Mouse (Mus musculus): ENCODE results near the gene Gm11595. TPM values are rescaled to one million over a fixed set of nuclear protein-coding genes. Genes with fewer than 3 reads are reported as not detected.

The Gm11595 gene
- polyA plus RNA-seq, 1 experiment from 2014 or later: not detected

DNA sequence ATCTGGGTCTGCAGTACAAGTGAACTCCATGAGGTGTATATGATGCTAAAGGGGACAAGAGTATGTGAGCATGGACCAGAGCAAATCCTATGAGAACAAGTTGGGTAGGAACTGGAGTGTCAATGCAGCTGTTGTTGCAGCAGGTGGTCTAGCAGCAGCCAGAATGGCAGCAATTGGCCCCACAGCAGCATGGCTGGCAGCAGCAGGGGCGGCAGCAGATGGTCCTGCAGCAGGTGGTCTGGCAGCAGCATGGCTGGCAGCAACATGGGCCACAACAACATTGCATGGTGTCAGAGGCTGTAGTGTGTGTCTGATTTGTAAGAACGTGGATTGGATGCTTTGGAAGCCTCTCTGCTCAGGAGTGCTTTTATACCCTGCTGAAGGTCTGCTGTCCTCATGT, 48.7 kb downstream of the Gm11595 start:
- Histone ChIP-seq H3K4me2 (replicated peaks) (no peak overlapping the region), H3K4me3 (replicated peaks) (no peak overlapping the region)

More for the DNA sequence above, 48.7 kb downstream of the Gm11595 start:
- no peak overlapping the region for H3K9ac ChIP-seq
- WGBS: 78% methylated on average over 2 of the region's 2 CpGs
- H3K4me1 ChIP-seq (replicated peaks): no peaks in the 10 kb centered on the region
- no peak overlapping the region for H3K27ac ChIP-seq
- no peaks in the 10 kb centered on the region for H3K36me3 ChIP-seq
- no peaks in the 10 kb centered on the region for H3K9me3 ChIP-seq
- ATAC-seq: no peak
- H3K27me3 ChIP-seq (replicated peaks): no peaks in the 10 kb centered on the region

Other genes with a start within 250 kb of the Gm11595 start
- gene Krt40, start 229.8 kb downstream of the Gm11595 start, polyA plus RNA-seq (2015; fragmentation: Nextera tagmentation; extraction: Ambion mirVana): not detected in 2 replicates
- not detected in 2 replicates for gene Krtap3-3, start 222.0 kb downstream of the Gm11595 start, polyA plus RNA-seq (2015; fragmentation: Nextera tagmentation; extraction: Ambion mirVana)
- not detected in 2 replicates for gene Krtap3-2, start 216.1 kb downstream of the Gm11595 start, polyA plus RNA-seq (2015; fragmentation: Nextera tagmentation; extraction: Ambion mirVana)
- gene Gm11939, start 213.4 kb downstream of the Gm11595 start, polyA plus RNA-seq (2015; fragmentation: Nextera tagmentation; extraction: Ambion mirVana): not detected in 2 replicates
- gene Krtap3-1, start 206.3 kb downstream of the Gm11595 start, polyA plus RNA-seq (2015; fragmentation: Nextera tagmentation; extraction: Ambion mirVana): 0.30 TPM in 1 of 2 replicates, not detected in the other
- not detected in 2 replicates for gene Krtap1-5, start 191.9 kb downstream of the Gm11595 start, polyA plus RNA-seq (2015; fragmentation: Nextera tagmentation; extraction: Ambion mirVana)
- gene Krtap1-4, start 189.3 kb downstream of the Gm11595 start, polyA plus RNA-seq (2015; fragmentation: Nextera tagmentation; extraction: Ambion mirVana): not detected in 2 replicates
- not detected in 2 replicates for gene Krtap1-3, start 181.6 kb downstream of the Gm11595 start, polyA plus RNA-seq (2015; fragmentation: Nextera tagmentation; extraction: Ambion mirVana)
- not detected in 2 replicates for gene Krtap9-3, start 174.8 kb downstream of the Gm11595 start, polyA plus RNA-seq (2015; fragmentation: Nextera tagmentation; extraction: Ambion mirVana)
- gene Gm11938, start 169.6 kb downstream of the Gm11595 start, polyA plus RNA-seq (2015; fragmentation: Nextera tagmentation; extraction: Ambion mirVana): not detected in 2 replicates
- not detected in 2 replicates for gene Gm11937, start 162.7 kb downstream of the Gm11595 start, polyA plus RNA-seq (2015; fragmentation: Nextera tagmentation; extraction: Ambion mirVana)
- gene Krtap2-4, start 158.1 kb downstream of the Gm11595 start, polyA plus RNA-seq (2015; fragmentation: Nextera tagmentation; extraction: Ambion mirVana): not detected in 2 replicates
- not detected in 2 replicates for gene Gm11562, start 152.5 kb downstream of the Gm11595 start, polyA plus RNA-seq (2015; fragmentation: Nextera tagmentation; extraction: Ambion mirVana)
- gene Krtap4-1, start 144.7 kb downstream of the Gm11595 start, polyA plus RNA-seq (2015; fragmentation: Nextera tagmentation; extraction: Ambion mirVana): not detected in 2 replicates
- not detected in 2 replicates for gene Krtap4-2, start 137.8 kb downstream of the Gm11595 start, polyA plus RNA-seq (2015; fragmentation: Nextera tagmentation; extraction: Ambion mirVana)
- gene Krtap4-7, start 128.8 kb downstream of the Gm11595 start, polyA plus RNA-seq (2015; fragmentation: Nextera tagmentation; extraction: Ambion mirVana): not detected in 2 replicates
- not detected in 2 replicates for gene Gm11555, start 122.7 kb downstream of the Gm11595 start, polyA plus RNA-seq (2015; fragmentation: Nextera tagmentation; extraction: Ambion mirVana)
- gene Gm11563, start 114.0 kb downstream of the Gm11595 start, polyA plus RNA-seq (2015; fragmentation: Nextera tagmentation; extraction: Ambion mirVana): not detected in 2 replicates
- not detected in 2 replicates for gene Krtap4-6, start 107.0 kb downstream of the Gm11595 start, polyA plus RNA-seq (2015; fragmentation: Nextera tagmentation; extraction: Ambion mirVana)
- gene Gm14190, start 82.2 kb downstream of the Gm11595 start, polyA plus RNA-seq (2015; fragmentation: Nextera tagmentation; extraction: Ambion mirVana): not detected in 2 replicates
- not detected in 2 replicates for gene Gm14180, start 38.6 kb downstream of the Gm11595 start, polyA plus RNA-seq (2015; fragmentation: Nextera tagmentation; extraction: Ambion mirVana)
- gene Krtap4-8, start 7.8 kb upstream of the Gm11595 start, polyA plus RNA-seq (2015; fragmentation: Nextera tagmentation; extraction: Ambion mirVana): not detected in 2 replicates
- not detected in 2 replicates for gene Krtap4-9, start 12.3 kb upstream of the Gm11595 start, polyA plus RNA-seq (2015; fragmentation: Nextera tagmentation; extraction: Ambion mirVana)
- not detected in 2 replicates for gene Gm11596, start 20.6 kb upstream of the Gm11595 start, polyA plus RNA-seq (2015; fragmentation: Nextera tagmentation; extraction: Ambion mirVana)
- not detected in 2 replicates for gene Gm11569, start 26.0 kb upstream of the Gm11595 start, polyA plus RNA-seq (2015; fragmentation: Nextera tagmentation; extraction: Ambion mirVana)
- gene Gm11554, start 31.5 kb upstream of the Gm11595 start, polyA plus RNA-seq (2015; fragmentation: Nextera tagmentation; extraction: Ambion mirVana): not detected in 2 replicates
- not detected in 2 replicates for gene Krtap4-13, start 37.0 kb upstream of the Gm11595 start, polyA plus RNA-seq (2015; fragmentation: Nextera tagmentation; extraction: Ambion mirVana)
- gene Gm11564, start 42.8 kb upstream of the Gm11595 start, polyA plus RNA-seq (2015; fragmentation: Nextera tagmentation; extraction: Ambion mirVana): not detected in 2 replicates
- not detected in 2 replicates for gene 2300003K06Rik, start 65.2 kb upstream of the Gm11595 start, polyA plus RNA-seq (2015; fragmentation: Nextera tagmentation; extraction: Ambion mirVana)
- gene Krtap4-16, start 78.7 kb upstream of the Gm11595 start, polyA plus RNA-seq (2015; fragmentation: Nextera tagmentation; extraction: Ambion mirVana): not detected in 2 replicates
- gene Gm11568, start 85.0 kb upstream of the Gm11595 start, polyA plus RNA-seq (2015; fragmentation: Nextera tagmentation; extraction: Ambion mirVana): not detected in 2 replicates
- not detected in 2 replicates for gene Gm11559, start 91.6 kb upstream of the Gm11595 start, polyA plus RNA-seq (2015; fragmentation: Nextera tagmentation; extraction: Ambion mirVana)
- gene Krtap9-1, start 100.5 kb upstream of the Gm11595 start, polyA plus RNA-seq (2015; fragmentation: Nextera tagmentation; extraction: Ambion mirVana): not detected in 2 replicates
- gene Gm11567, start 106.3 kb upstream of the Gm11595 start, polyA plus RNA-seq (2015; fragmentation: Nextera tagmentation; extraction: Ambion mirVana): not detected in 2 replicates
- not detected in 2 replicates for gene Krtap31-1, start 135.0 kb upstream of the Gm11595 start, polyA plus RNA-seq (2015; fragmentation: Nextera tagmentation; extraction: Ambion mirVana)
- gene Gm11565, start 141.8 kb upstream of the Gm11595 start, polyA plus RNA-seq (2015; fragmentation: Nextera tagmentation; extraction: Ambion mirVana): not detected in 2 replicates
- not detected in 2 replicates for gene Krtap31-2, start 163.4 kb upstream of the Gm11595 start, polyA plus RNA-seq (2015; fragmentation: Nextera tagmentation; extraction: Ambion mirVana)
- not detected in 2 replicates for gene Krtap9-5, start 175.6 kb upstream of the Gm11595 start, polyA plus RNA-seq (2015; fragmentation: Nextera tagmentation; extraction: Ambion mirVana)
- gene Krtap29-1, start 206.1 kb upstream of the Gm11595 start, polyA plus RNA-seq (2015; fragmentation: Nextera tagmentation; extraction: Ambion mirVana): not detected in 2 replicates
- gene Krtap16-1, start 213.7 kb upstream of the Gm11595 start, polyA plus RNA-seq (2015; fragmentation: Nextera tagmentation; extraction: Ambion mirVana): not detected in 2 replicates
- gene Krtap17-1, start 221.1 kb upstream of the Gm11595 start, polyA plus RNA-seq (2015; fragmentation: Nextera tagmentation; extraction: Ambion mirVana): 0.26 TPM in 1 of 2 replicates, not detected in the other
- not detected in 2 replicates for gene Krt33a, start 243.3 kb upstream of the Gm11595 start, polyA plus RNA-seq (2015; fragmentation: Nextera tagmentation; extraction: Ambion mirVana)